Mouse (Mus musculus): ENCODE measurements around the gene Tm9sf4. TPM values are rescaled to one million over a fixed set of nuclear protein-coding genes. Genes with fewer than 3 reads are reported as not detected.

The Tm9sf4 gene
- polyA plus RNA-seq (2015; fragmentation: Nextera tagmentation; extraction: Ambion mirVana), result 79.8 and 86.7 TPM in 2 replicates

GRCm38 (mm10) chr2:153160844-153161683 is at the start of gene Tm9sf4:
TSS of gene Tm9sf4 (plus strand) at chr2:153161303.
- Histone ChIP-seq H3K4me2 (ENCODE audit: low read length) (peak within 1 kb of the TSS; percentile 97), H3K9ac (ENCODE audit: low read depth, low read length) (peak within 1 kb of the TSS; percentile 88), H3K9me3 (ENCODE audit: control insufficient read depth, low read length) (no peaks in the 10 kb centered on the region), H3K27me3 (replicated peaks; ENCODE audit: control insufficient read depth, insufficient read depth, low read length) (no peaks in the 10 kb centered on the region), H3K4me1 (ENCODE audit: control insufficient read depth, insufficient read depth, low read depth, low read length) (peaks cover 11% of the 10 kb centered on the region), H3K4me3 (ENCODE audit: low read length) (peak within 1 kb of the TSS; percentile 89), H3K27ac (ENCODE audit: low read depth, low read length) (peak within 1 kb of the TSS; percentile 97), H3K36me3 (ENCODE audit: control insufficient read depth, insufficient read depth, low read length) (no peaks in the 10 kb centered on the region)
- WGBS, result 9% methylated on average over 34 of the region's 34 CpGs
- peak; percentile 95 for ATAC-seq

DNA sequence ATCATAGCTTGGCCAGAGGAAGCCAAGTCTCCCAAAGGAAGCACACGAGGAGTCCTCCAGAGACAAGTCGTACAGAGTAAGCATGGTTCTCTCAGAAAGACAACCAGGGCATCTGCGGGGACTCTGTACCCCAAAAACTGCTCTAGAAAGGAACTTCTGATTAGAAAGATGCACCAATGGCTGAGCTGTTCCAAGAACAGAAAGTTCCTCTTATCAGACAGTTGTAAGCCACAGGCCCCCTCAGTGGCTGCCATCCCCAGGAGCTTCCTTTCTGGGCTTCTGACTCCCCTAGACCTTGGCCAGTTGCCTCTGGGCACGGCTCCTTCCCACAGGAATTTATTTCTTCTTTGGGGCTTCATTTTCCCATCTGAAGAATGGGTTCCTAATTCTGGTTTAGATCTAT is 45.4 kb upstream of the Tm9sf4 start:
- H3K4me1 ChIP-seq (ENCODE audit: control insufficient read depth, insufficient read depth, low read depth, low read length), result no peaks in the 10 kb centered on the region
- no peak overlapping the region for H3K4me3 ChIP-seq (ENCODE audit: low read length)
- no peak overlapping the region for H3K4me2 ChIP-seq (ENCODE audit: low read length)
- no peak overlapping the region for H3K9ac ChIP-seq (ENCODE audit: low read depth, low read length)
- 77% methylated on average over 4 of the region's 4 CpGs for WGBS
- ATAC-seq, result no peak
- peaks cover 2% of the 10 kb centered on the region for H3K27me3 ChIP-seq (replicated peaks; ENCODE audit: control insufficient read depth, insufficient read depth, low read length)
- no peak overlapping the region for H3K27ac ChIP-seq (ENCODE audit: low read depth, low read length)
- no peaks in the 10 kb centered on the region for H3K9me3 ChIP-seq (ENCODE audit: control insufficient read depth, low read length)
- no peaks in the 10 kb centered on the region for H3K36me3 ChIP-seq (ENCODE audit: control insufficient read depth, insufficient read depth, low read length)

GRCm38 (mm10) chr2:153117051-153117486 is 44.0 kb upstream of the Tm9sf4 start:
- no peaks in the 10 kb centered on the region for H3K9me3 ChIP-seq (ENCODE audit: control insufficient read depth, low read length)
- H3K4me3 ChIP-seq (ENCODE audit: low read length), result no peak overlapping the region
- no peak overlapping the region for H3K4me2 ChIP-seq (ENCODE audit: low read length)
- no peak overlapping the region for H3K9ac ChIP-seq (ENCODE audit: low read depth, low read length)
- WGBS, result 82% methylated on average over 7 of the region's 7 CpGs
- no peak overlapping the region for H3K27ac ChIP-seq (ENCODE audit: low read depth, low read length)
- H3K36me3 ChIP-seq (ENCODE audit: control insufficient read depth, insufficient read depth, low read length), result no peaks in the 10 kb centered on the region
- H3K27me3 ChIP-seq (replicated peaks; ENCODE audit: control insufficient read depth, insufficient read depth, low read length), result no peaks in the 10 kb centered on the region
- ATAC-seq, result no peak
- no peaks in the 10 kb centered on the region for H3K4me1 ChIP-seq (ENCODE audit: control insufficient read depth, insufficient read depth, low read depth, low read length)

DNA sequence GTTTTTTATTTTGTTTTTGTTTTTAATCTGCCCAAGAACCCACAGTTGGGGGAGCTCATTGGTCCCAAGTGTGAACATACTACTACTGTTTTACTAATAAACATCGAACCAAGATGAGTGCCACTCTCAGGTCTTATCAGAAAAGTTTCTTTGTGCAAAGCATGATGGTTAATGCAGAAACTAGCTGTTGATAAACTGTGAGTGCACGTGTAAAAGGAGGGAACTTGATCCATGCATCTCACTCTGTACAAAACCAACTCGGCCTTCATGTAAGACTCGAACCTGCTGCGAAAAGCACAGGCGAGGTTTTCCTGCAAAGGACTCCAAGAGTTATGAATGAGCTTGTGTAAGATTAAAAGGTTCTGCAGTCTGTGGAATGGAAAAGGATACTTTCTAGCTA is 41.6 kb upstream of the Tm9sf4 start:
- Histone ChIP-seq H3K36me3 (ENCODE audit: control insufficient read depth, insufficient read depth, low read length) (no peaks in the 10 kb centered on the region), H3K27ac (ENCODE audit: low read depth, low read length) (no peak overlapping the region), H3K4me3 (ENCODE audit: low read length) (no peak overlapping the region), H3K9me3 (ENCODE audit: control insufficient read depth, low read length) (no peaks in the 10 kb centered on the region), H3K4me1 (ENCODE audit: control insufficient read depth, insufficient read depth, low read depth, low read length) (no peaks in the 10 kb centered on the region), H3K27me3 (replicated peaks; ENCODE audit: control insufficient read depth, insufficient read depth, low read length) (no peaks in the 10 kb centered on the region), H3K4me2 (ENCODE audit: low read length) (no peak overlapping the region), H3K9ac (ENCODE audit: low read depth, low read length) (no peak overlapping the region)
- ATAC-seq, result no peak
- 87% methylated on average over 6 of the region's 6 CpGs for WGBS

GRCm38 (mm10) chr2:153120126-153120525 is 41.0 kb upstream of the Tm9sf4 start:
- Histone ChIP-seq H3K27me3 (replicated peaks; ENCODE audit: control insufficient read depth, insufficient read depth, low read length) (no peaks in the 10 kb centered on the region), H3K4me2 (ENCODE audit: low read length) (no peak overlapping the region), H3K4me3 (ENCODE audit: low read length) (no peak overlapping the region), H3K27ac (ENCODE audit: low read depth, low read length) (no peak overlapping the region), H3K9me3 (ENCODE audit: control insufficient read depth, low read length) (no peaks in the 10 kb centered on the region), H3K4me1 (ENCODE audit: control insufficient read depth, insufficient read depth, low read depth, low read length) (no peaks in the 10 kb centered on the region), H3K9ac (ENCODE audit: low read depth, low read length) (no peak overlapping the region), H3K36me3 (ENCODE audit: control insufficient read depth, insufficient read depth, low read length) (no peaks in the 10 kb centered on the region)
- WGBS, result 71% methylated on average over 8 of the region's 8 CpGs
- no peak for ATAC-seq

DNA sequence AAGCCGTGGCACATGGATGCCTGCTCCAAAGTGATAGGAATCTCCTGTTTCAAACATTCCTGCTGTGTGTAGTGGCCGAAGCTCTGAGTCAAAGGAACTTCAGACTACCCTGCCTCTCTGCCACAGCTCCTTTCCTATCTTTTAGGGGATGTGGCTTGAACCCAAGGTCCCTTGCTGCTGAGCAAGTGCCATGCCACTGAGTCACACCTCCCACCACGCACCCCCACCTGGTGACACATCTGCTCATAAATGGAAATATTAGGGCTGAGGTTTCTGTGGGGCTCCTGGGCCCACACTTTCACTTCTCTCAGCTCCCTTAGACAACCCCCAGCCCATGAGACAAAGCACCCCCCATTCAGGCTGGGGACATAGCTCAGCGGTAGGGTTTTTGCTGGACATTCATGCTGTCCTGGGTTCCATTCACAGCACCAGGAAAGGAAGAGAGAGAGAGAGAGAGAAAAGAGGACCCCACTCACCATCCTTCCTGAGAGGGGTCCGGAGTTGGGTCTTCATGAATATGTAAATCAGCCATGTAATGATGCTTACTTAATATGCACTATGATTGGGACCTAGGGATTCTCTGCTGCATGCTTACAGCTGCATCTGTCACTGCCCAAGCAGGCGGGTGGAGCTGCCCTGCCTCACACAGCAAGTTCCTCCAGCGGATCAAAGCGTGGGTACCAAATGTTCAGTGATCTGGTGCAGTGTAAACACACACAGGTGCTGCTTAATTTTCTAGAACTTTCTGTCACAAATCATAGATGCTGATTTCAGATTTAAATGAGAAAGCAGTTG is 39.1 kb upstream of the Tm9sf4 start:
- 62% methylated on average over 8 of the region's 8 CpGs for WGBS

GRCm38 (mm10) chr2:153122701-153123100 is 38.4 kb upstream of the Tm9sf4 start:
- no peaks in the 10 kb centered on the region for H3K9me3 ChIP-seq (ENCODE audit: control insufficient read depth, low read length)
- no peaks in the 10 kb centered on the region for H3K27me3 ChIP-seq (replicated peaks; ENCODE audit: control insufficient read depth, insufficient read depth, low read length)
- WGBS, result 94% methylated on average over 7 of the region's 7 CpGs
- no peak overlapping the region for H3K4me2 ChIP-seq (ENCODE audit: low read length)
- ATAC-seq, result no peak
- H3K9ac ChIP-seq (ENCODE audit: low read depth, low read length), result no peak overlapping the region
- no peaks in the 10 kb centered on the region for H3K36me3 ChIP-seq (ENCODE audit: control insufficient read depth, insufficient read depth, low read length)
- no peaks in the 10 kb centered on the region for H3K4me1 ChIP-seq (ENCODE audit: control insufficient read depth, insufficient read depth, low read depth, low read length)
- H3K4me3 ChIP-seq (ENCODE audit: low read length), result no peak overlapping the region
- no peak overlapping the region for H3K27ac ChIP-seq (ENCODE audit: low read depth, low read length)

More for the DNA sequence above, 39.1 kb upstream of the Tm9sf4 start:
- H3K27me3 ChIP-seq (replicated peaks; ENCODE audit: control insufficient read depth, insufficient read depth, low read length), result no peaks in the 10 kb centered on the region
- no peak overlapping the region for H3K4me2 ChIP-seq (ENCODE audit: low read length)
- H3K9ac ChIP-seq (ENCODE audit: low read depth, low read length), result no peak overlapping the region
- no peak overlapping the region for H3K27ac ChIP-seq (ENCODE audit: low read depth, low read length)
- no peaks in the 10 kb centered on the region for H3K36me3 ChIP-seq (ENCODE audit: control insufficient read depth, insufficient read depth, low read length)
- H3K4me1 ChIP-seq (ENCODE audit: control insufficient read depth, insufficient read depth, low read depth, low read length), result no peaks in the 10 kb centered on the region
- no peak for ATAC-seq
- H3K4me3 ChIP-seq (ENCODE audit: low read length), result no peak overlapping the region
- H3K9me3 ChIP-seq (ENCODE audit: control insufficient read depth, low read length), result no peaks in the 10 kb centered on the region

- Histone ChIP-seq H3K4me1 (ENCODE audit: control insufficient read depth, insufficient read depth, low read depth, low read length) (no peaks in the 10 kb centered on the region), H3K4me2 (ENCODE audit: low read length) (no peak overlapping the region), H3K27me3 (replicated peaks; ENCODE audit: control insufficient read depth, insufficient read depth, low read length) (no peaks in the 10 kb centered on the region), H3K4me3 (ENCODE audit: low read length) (no peak overlapping the region), H3K36me3 (ENCODE audit: control insufficient read depth, insufficient read depth, low read length) (no peaks in the 10 kb centered on the region), H3K9me3 (ENCODE audit: control insufficient read depth, low read length) (no peaks in the 10 kb centered on the region), H3K9ac (ENCODE audit: low read depth, low read length) (no peak overlapping the region), H3K27ac (ENCODE audit: low read depth, low read length) (no peak overlapping the region)
- no peak for ATAC-seq
- WGBS, result 56% methylated on average over 5 of the region's 5 CpGs
Observed at GRCm38 (mm10) chr2:153125875-153126274, 35.2 kb upstream of the Tm9sf4 start.

GRCm38 (mm10) chr2:153131019-153131418 is 30.1 kb upstream of the Tm9sf4 start:
- H3K27me3 ChIP-seq (replicated peaks; ENCODE audit: control insufficient read depth, insufficient read depth, low read length), result no peaks in the 10 kb centered on the region
- WGBS, result 12% methylated on average over 6 of the region's 6 CpGs
- no peak for ATAC-seq
- H3K4me2 ChIP-seq (ENCODE audit: low read length), result no peak overlapping the region
- H3K4me3 ChIP-seq (ENCODE audit: low read length), result no peak overlapping the region
- H3K9me3 ChIP-seq (ENCODE audit: control insufficient read depth, low read length), result no peaks in the 10 kb centered on the region
- no peak overlapping the region for H3K9ac ChIP-seq (ENCODE audit: low read depth, low read length)
- no peaks in the 10 kb centered on the region for H3K4me1 ChIP-seq (ENCODE audit: control insufficient read depth, insufficient read depth, low read depth, low read length)
- H3K27ac ChIP-seq (ENCODE audit: low read depth, low read length), result no peak overlapping the region
- H3K36me3 ChIP-seq (ENCODE audit: control insufficient read depth, insufficient read depth, low read length), result no peaks in the 10 kb centered on the region

Measured in hindbrain, embryonic 16.5 days (tissue).